Mouse (Mus musculus) limb, embryonic 14.5 days (tissue): ENCODE measurements around the gene Siah3. TPM values are rescaled to one million over a fixed set of nuclear protein-coding genes. Genes with fewer than 3 reads are reported as not detected.

Experiments used
- ATAC-seq: fragments of 200-750 bp; cut with Nextera tagmentation; 2 replicates; pipeline ENCODE4 v1.8.0; 2017; ENCODE audit warnings: low read depth, moderate number of reproducible peaks, moderate TSS enrichment; ENCODE audit not compliant: low FRiP score
- DNase-seq: peaks from one replicate; pipeline ENCODE4 v3.0.0-alpha.2; 2015; ENCODE audit warnings: low spot score
- H3K27ac ChIP-seq: fragments of 300-500 bp; sonication (generic); replicated peaks from 2 replicates; pipeline ENCODE4 v1.5.1; 2014; ENCODE audit warnings: low read depth, mild to moderate bottlenecking, low read length, moderate library complexity, mixed read lengths
- H3K27me3 ChIP-seq: fragments of 300-500 bp; sonication (generic); 2 replicates; pipeline ENCODE4 v1.6.1; 2014; ENCODE audit warnings: low read length, mixed read lengths; ENCODE audit not compliant: control insufficient read depth, insufficient read depth
- H3K36me3 ChIP-seq: fragments of 300-500 bp; sonication (generic); 2 replicates; pipeline ENCODE4 v1.6.1; 2014; ENCODE audit warnings: mild to moderate bottlenecking, low read length, moderate library complexity, mixed read lengths; ENCODE audit not compliant: control insufficient read depth, insufficient read depth
- H3K4me1 ChIP-seq: fragments of 300-500 bp; sonication (generic); 2 replicates; pipeline ENCODE4 v1.6.1; 2014; ENCODE audit warnings: antibody characterized with exemption, low read length, mixed read lengths; ENCODE audit not compliant: control insufficient read depth, insufficient read depth
- H3K4me2 ChIP-seq: fragments of 300-500 bp; sonication (generic); replicated peaks from 2 replicates; pipeline ENCODE4 v1.6.1; 2014; ENCODE audit warnings: low read depth, mild to moderate bottlenecking, low read length, moderate library complexity; ENCODE audit not compliant: severe bottlenecking
- H3K4me3 ChIP-seq: fragments of 300-500 bp; sonication (generic); replicated peaks from 2 replicates; pipeline ENCODE4 v1.5.1; 2014; ENCODE audit warnings: low read length
- H3K9ac ChIP-seq: fragments of 300-500 bp; sonication (generic); 2 replicates; pipeline ENCODE4 v1.6.1; 2014; ENCODE audit warnings: mild to moderate bottlenecking, low read depth, low read length, moderate library complexity; ENCODE audit not compliant: severe bottlenecking
- H3K9me3 ChIP-seq: fragments of 300-500 bp; sonication (generic); 2 replicates; pipeline ENCODE4 v1.6.1; 2016; ENCODE audit warnings: low read length; ENCODE audit not compliant: control insufficient read depth
- POLR2A ChIP-seq: fragments of 200-500 bp; IDR thresholded peaks from 2 replicates; pipeline ENCODE4 v1.8.0; 2012; ENCODE audit warnings: inconsistent platforms, mild to moderate bottlenecking, moderate library complexity, borderline replicate concordance; ENCODE audit not compliant: insufficient read depth, insufficient read length; ENCODE audit errors: extremely low read depth
- WGBS: fragments of 180-500 bp; shearing (Covaris S2); extraction: QIAGEN DNeasy Blood & Tissue Kit; methylation state at CpG from one replicate; pipeline ENCODE4 v1.1.7; 2014; 5-methylcytosine and 5-hydroxymethylcytosine counted together
- polyA plus RNA-seq, 2 experiments: library from polyadenylated mRNA; depleted of rRNA in 1 of 2; stranded (reverse) in 1 of 2; unstranded in 1 of 2; fragments of >200 nt; fragmentation: Nextera tagmentation in 1 of 2; extraction: Ambion mirVana in 1 of 2; gene quantifications; 2 replicates each; pipeline versions ENCODE4 v1.2.1 to v1.2.3; 2012 to 2014

Gene Siah3
- polyA plus RNA-seq, 2 experiments = 0.54 to 0.94 TPM

DNA sequence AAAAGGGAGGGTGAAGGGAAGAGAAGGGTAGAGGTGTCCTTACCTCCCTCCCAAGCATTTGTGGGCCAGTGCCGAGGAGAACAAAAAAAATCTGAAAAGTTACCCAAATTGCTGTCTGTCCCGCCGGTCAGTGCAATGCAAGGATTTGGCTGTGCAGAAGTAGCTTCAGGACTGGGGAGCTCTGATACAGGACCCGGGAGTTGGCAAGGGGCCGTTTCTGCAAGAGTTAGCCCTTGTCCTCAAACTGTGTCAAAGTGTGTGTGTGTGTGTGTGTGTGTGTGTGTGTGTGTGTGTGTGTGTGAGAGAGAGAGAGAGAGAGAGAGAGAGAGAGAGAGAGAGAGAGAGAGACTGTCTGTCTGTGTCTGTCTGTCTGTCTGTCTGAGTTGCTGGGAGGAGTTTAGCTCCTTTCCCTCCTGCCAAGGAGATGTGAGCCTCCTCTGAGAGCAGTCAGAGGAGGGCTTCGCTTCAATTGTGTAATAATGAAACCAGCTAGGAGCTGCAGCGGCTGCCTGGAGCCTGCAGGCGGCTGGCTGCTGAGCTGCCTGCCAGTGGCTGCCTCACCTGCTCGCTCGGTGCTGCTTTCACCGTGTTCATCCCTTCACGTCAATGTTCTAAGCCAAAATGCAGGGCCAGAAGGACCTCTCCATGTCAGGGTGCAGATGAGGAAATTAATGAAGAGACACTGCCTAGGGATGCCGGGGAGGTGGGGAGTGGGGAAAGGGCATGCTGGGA, 873 bp downstream of the Siah3 start:
- WGBS = 4% methylated on average over 13 of the region's 13 CpGs
- ATAC-seq = peak; percentile 45
- Histone ChIP-seq H3K9ac (0 out of 2 replicates have a peak overlapping the region, but pooled peaks have one; percentile 0), H3K9me3 (no peaks in the 10 kb centered on the region), H3K27ac (no peak overlapping the region), H3K27me3 (no peaks in the 10 kb centered on the region; the same call in 1 of the 2 replicates), H3K4me2 (peak overlapping the region; percentile 52), H3K4me3 (peak overlapping the region; percentile 34), H3K4me1 (peaks cover 11% of the 10 kb centered on the region), H3K36me3 (no peaks in the 10 kb centered on the region)
- DNase-seq = peak; percentile 66
- TF ChIP-seq POLR2A = no peak

DNA sequence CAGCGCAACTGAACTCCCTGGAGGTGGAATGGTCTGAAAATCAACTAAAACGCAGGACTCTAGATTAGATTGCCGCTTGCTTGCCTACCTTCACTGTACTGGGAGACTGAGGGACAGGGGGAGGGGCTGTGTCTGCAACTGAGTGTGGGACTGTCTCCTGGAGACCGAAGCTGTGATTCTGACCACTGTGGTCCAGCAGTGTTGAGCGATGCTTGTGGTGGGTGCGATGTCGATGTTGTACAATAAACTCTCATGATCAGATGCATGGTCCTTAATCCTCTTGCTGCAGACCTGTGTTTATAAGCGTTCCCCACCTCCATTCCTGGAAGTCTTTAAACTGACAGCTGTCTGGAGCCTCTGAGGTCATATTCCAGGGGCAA, 1.4 kb downstream of the Siah3 start:
- H3K9ac ChIP-seq = 0 out of 2 replicates have a peak overlapping the region, but pooled peaks have one; percentile 0
- WGBS = 33% methylated on average over 8 of the region's 8 CpGs
- no peaks in the 10 kb centered on the region for H3K9me3 ChIP-seq
- ATAC-seq (no peak), DNase-seq (no peak)
- peaks cover 11% of the 10 kb centered on the region for H3K4me1 ChIP-seq
- H3K27ac ChIP-seq = no peak overlapping the region
- H3K27me3 ChIP-seq = no peaks in the 10 kb centered on the region; the same call in 1 of the 2 replicates
- peak overlapping the region; percentile 34 for H3K4me3 ChIP-seq
- no peaks in the 10 kb centered on the region for H3K36me3 ChIP-seq
- H3K4me2 ChIP-seq = peak overlapping the region; percentile 52
- no peak for TF ChIP-seq POLR2A

DNA sequence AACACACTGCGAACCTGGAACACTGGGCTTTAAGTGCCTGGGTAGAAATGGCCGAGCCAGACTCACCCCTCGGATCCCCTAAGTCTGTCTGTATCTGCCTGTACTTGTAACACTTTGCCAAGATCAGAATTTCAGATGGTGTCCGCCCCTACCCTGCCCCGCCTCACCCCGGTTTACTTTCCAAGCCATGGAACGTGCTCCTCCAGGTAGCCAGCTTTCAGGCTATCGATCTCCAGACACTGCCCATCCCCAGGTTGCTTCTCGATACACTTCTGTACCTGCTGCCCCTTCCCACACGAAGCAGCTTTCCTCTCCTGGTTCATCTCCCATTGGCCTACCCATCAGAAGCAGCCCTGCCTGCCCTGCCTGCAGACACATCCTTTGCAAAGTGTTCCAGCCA, 3.6 kb downstream of the Siah3 start:
- DNase-seq = no peak
- no peak for ATAC-seq
- TF ChIP-seq POLR2A = no peak
- H3K36me3 ChIP-seq = no peaks in the 10 kb centered on the region
- no peak overlapping the region for H3K4me2 ChIP-seq
- H3K4me1 ChIP-seq = peaks cover 11% of the 10 kb centered on the region
- H3K9ac ChIP-seq = no peak overlapping the region
- no peaks in the 10 kb centered on the region for H3K9me3 ChIP-seq
- no peak overlapping the region for H3K4me3 ChIP-seq
- H3K27me3 ChIP-seq = no peaks in the 10 kb centered on the region; the same call in 1 of the 2 replicates
- 69% methylated on average over 9 of the region's 10 CpGs for whole genome bisulfite sequencing
- no peak overlapping the region for H3K27ac ChIP-seq

DNA sequence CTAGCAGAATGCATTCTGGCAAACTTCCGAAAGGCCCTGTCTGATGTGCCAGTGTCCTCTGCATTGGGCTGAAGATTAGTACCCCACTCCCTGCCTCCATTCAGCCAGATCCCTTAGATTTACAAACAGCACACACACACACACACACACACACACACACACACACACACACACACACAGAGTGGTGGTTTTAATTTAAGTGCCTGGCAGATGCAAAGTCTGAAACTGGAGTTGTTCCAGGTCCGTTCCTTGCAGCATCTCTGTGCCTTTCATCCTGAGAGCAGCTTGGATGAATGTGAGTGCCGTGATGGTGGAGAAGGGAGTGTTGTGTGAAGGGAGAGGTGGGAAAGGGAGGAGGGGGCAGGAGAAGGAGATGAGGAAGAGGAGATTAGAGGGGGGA, 4.2 kb downstream of the Siah3 start:
- no peak overlapping the region for H3K9ac ChIP-seq
- H3K4me2 ChIP-seq = no peak overlapping the region
- no peak for TF ChIP-seq POLR2A
- no peak overlapping the region for H3K27ac ChIP-seq
- no peak overlapping the region for H3K4me3 ChIP-seq
- no peaks in the 10 kb centered on the region for H3K9me3 ChIP-seq
- no peaks in the 10 kb centered on the region for H3K36me3 ChIP-seq
- peaks cover 11% of the 10 kb centered on the region for H3K4me1 ChIP-seq
- DNase-seq = peak; percentile 23
- no peaks in the 10 kb centered on the region; the same call in 1 of the 2 replicates for H3K27me3 ChIP-seq
- no peak for ATAC-seq
- WGBS = 33% methylated on average over 3 of the region's 3 CpGs

DNA sequence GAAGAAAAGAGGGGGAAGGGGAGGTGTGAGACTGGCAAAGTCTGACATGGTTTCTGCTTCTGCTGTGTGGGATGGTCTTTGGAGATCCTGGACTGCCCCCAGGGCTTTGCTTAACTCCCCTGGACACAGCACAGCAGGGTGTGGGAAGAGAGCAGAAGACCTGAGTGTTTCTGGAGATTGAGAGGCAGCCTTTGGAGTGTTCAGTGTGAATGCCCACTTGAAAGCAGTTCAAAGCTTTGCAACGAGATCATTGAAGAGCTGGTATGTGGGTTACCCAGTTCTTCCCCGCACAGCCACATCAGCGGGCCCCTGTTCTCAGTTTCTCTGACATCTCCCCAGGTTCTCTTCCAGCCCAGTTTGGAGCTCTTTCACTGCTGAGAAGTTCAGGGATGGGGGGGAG, 4.7 kb downstream of the Siah3 start:
- Histone ChIP-seq H3K4me3 (no peak overlapping the region), H3K4me2 (no peak overlapping the region), H3K9ac (no peak overlapping the region), H3K27ac (no peak overlapping the region), H3K36me3 (no peaks in the 10 kb centered on the region), H3K9me3 (no peaks in the 10 kb centered on the region), H3K27me3 (no peaks in the 10 kb centered on the region; the same call in 1 of the 2 replicates), H3K4me1 (peaks cover 11% of the 10 kb centered on the region)
- ATAC-seq (no peak), DNase-seq (no peak)
- TF ChIP-seq POLR2A = no peak
- WGBS = 26% methylated on average over 3 of the region's 3 CpGs
